Mouse (Mus musculus) 416B (cell line): Measurements from ENCODE around the gene Slitrk4.

Experiments used
- DNase-seq: peaks from one replicate; pipeline ENCODE4 v3.0.0; 2011; ENCODE audit warnings: low read depth

The Slitrk4 gene

GRCm38 (mm10) chrX:64276290-64277125, at the start of gene Slitrk4:
TSS of gene Slitrk4 (minus strand) at chrX:64276996.
- DNase-seq: no peak

- DNase-seq: no peak
Observed at GRCm38 (mm10) chrX:64319501-64319900, 42.7 kb upstream of the Slitrk4 start.

- no peak for DNase-seq
Observed at GRCm38 (mm10) chrX:64277991-64278301, 1.1 kb upstream of the Slitrk4 start.

- DNase-seq: no peak
Observed at GRCm38 (mm10) chrX:64277126-64277990, 562 bp upstream of the Slitrk4 start.

- DNase-seq: no peak
Observed at GRCm38 (mm10) chrX:64275501-64276289, 1.1 kb downstream of the Slitrk4 start.

GRCm38 (mm10) chrX:64263481-64263880, 13.3 kb downstream of the Slitrk4 start:
- no peak for DNase-seq
